Mouse (Mus musculus): Measurements from ENCODE around the gene 4930435E12Rik.
A peak's percentile ranks its signal among the peaks of the same experiment; 100 is the strongest.

The 4930435E12Rik gene

GRCm38 (mm10) chr16:38768386-38768785 lies 60.2 kb downstream of the 4930435E12Rik start:
- DNase-seq, result peak; percentile 55 to 74

DNA sequence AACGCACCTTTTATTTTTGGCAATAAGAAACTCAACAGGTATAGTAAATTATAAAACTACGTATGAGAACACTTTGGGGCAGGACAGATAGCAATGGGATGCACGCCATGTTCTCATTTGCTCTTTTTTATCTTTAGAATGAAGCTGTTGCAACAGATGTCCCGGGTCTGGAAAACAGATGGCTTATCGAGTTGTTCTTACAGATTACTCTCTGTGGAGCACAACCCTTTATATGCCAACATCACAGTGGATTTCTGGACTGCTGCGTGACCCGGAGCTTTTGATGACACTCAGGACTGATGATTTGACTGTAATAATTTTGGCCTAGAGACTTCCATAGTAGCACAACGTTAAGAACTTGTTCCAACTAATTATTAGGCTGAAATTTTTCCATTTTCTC lies 60.8 kb downstream of the 4930435E12Rik start:
- peak in 1 of 2 experiments; percentile 30 for DNase-seq

- no peak for DNase-seq
Measured at GRCm38 (mm10) chr16:38766671-38767070, 61.9 kb downstream of the 4930435E12Rik start.

DNA sequence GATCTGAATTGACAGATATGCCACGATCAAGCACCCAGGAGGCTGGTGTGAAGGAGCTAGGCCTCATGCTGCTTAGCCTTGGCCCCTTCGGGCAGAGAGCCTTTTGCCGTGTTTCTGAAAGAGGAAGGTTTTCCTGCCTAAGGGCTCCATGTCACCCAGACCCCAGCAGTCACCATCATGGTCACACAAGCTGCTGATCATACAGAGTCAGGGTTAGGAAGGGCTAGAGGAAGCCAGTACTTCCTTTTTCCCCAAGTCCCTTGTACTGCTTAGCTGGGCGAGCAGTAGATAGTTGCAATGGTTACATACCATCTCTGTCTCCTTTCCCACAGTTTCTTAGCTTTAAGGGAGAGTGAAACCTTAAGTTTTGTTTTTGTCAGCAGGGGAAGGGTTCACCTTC lies 65.0 kb downstream of the 4930435E12Rik start:
- no peak for DNase-seq

GRCm38 (mm10) chr16:38762401-38762800 lies 66.1 kb downstream of the 4930435E12Rik start:
- DNase-seq, result no peak

All from cerebellum, postnatal 10 days (tissue).